Mouse (Mus musculus) spleen, adult 2 months (tissue): Measurements from ENCODE around the gene Klk15.

Experiments used
- CTCF ChIP-seq: fragments of 200-500 bp; IDR thresholded peaks from 2 replicates; pipeline ENCODE4 v1.5.1; 2011; ENCODE audit warnings: mild to moderate bottlenecking, inconsistent platforms; ENCODE audit not compliant: insufficient read depth, insufficient read length, insufficient replicate concordance; ENCODE audit errors: extremely low read depth
- POLR2A ChIP-seq: fragments of 200-500 bp; IDR thresholded peaks from 2 replicates; pipeline ENCODE4 v1.6.1; 2011; ENCODE audit warnings: low read depth, low read length, inconsistent platforms

DNA sequence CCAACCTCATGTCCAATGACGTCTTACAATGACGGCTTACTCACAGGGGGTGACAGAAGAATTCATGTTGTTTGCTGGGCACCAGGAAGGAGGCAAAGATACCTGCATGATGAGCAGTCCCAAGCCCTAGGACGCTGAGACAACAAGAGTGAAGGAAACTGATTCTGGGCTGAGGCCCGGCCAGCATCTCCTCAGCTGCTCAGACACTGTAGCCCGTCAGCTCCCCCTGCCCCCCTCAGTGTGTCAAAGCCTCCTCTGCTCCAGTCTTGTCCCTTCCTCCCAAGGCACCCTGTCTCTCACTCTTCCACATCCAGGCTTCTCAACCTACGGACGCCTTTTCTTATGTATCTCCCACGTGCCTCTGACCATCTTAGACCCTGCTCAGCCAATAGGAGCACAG, 14.7 kb upstream of the Klk15 start:
- no peak for TF ChIP-seq CTCF
- no peak for TF ChIP-seq POLR2A
